Mouse (Mus musculus): ENCODE data around the gene Slc36a4. TPM values are rescaled to one million over a fixed set of nuclear protein-coding genes. Genes with fewer than 3 reads are reported as not detected.

Slc36a4 gene
- total RNA-seq, 2 experiments from 2014 or later, result 2.5 to 3.8 TPM

GRCm38 (mm10) chr9:15722506-15722905 lies 13.0 kb downstream of the Slc36a4 start:
- DNase-seq, result no peak

- DNase-seq, result no peak
Observed at GRCm38 (mm10) chr9:15727168-15727567, 17.6 kb downstream of the Slc36a4 start.

DNA sequence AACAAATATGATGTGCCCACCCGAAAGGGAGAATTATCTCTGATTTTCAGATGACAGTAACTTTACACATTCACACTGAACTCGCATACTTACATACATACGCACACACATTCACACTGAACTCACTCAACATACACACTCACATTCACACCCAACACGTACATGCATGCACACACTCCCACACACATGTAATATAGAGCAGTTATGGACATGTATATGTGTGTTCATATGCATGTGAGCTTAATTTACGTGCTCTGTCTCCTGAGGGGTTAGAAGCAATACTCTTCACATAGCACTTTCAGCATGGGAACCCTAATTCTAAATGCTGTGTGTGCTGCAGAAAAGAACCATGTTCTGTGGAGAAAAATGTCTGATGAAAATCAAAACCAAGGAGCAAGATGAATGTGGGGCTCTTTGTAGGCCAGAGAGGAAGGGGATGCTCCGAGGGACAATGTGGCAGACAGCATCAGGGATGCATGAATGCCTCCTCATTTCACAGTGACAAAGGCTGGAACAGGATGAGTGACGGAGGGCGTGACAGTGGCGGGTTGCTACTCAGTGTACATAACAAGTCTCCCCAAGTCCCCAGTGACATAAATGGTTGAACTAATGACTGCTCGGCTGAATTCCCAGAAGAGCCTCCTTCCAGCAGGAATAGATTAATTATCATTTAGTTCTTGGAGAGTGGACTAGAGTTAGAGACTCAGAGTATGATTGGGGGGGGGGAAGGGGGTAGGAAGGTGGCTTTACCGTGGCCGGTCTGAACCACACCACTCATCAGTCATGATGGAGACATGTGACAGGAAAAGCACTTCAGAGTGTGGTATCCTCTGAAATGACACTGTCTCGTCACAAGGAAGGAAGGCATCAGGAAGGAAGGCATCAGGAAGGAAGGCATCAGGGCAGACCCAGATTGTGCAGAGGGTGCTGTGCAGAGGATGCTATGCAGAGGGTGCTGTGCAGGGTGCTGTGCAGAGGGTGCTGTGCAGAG lies 22.5 kb downstream of the Slc36a4 start:
- no peak for DNase-seq

GRCm38 (mm10) chr9:15734056-15734866 lies 24.7 kb downstream of the Slc36a4 start:
- no peak for DNase-seq

GRCm38 (mm10) chr9:15734867-15735131 lies 25.3 kb downstream of the Slc36a4 start:
- DNase-seq, result no peak

- no peak for DNase-seq
Observed at GRCm38 (mm10) chr9:15737522-15737921, 28.0 kb downstream of the Slc36a4 start.

DNA sequence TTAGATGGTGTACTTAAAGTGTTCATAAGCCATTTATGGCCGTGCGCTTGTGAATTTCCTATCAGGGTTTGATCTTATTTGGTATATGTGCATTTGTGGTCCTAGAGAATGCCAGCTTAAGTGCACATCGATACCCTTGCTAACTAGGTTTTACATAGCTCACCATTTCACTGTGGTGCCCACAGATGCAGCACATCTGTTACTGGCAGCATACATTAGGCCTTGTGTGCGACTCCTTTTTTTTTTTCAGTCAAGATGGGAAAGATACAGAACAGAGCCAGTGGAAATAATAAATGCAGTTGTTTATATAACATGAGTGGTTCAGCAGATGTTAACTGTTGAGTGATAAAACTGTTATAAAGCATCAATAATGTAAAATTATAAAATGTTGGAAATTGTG lies 31.9 kb downstream of the Slc36a4 start:
- no peak for DNase-seq

DNA sequence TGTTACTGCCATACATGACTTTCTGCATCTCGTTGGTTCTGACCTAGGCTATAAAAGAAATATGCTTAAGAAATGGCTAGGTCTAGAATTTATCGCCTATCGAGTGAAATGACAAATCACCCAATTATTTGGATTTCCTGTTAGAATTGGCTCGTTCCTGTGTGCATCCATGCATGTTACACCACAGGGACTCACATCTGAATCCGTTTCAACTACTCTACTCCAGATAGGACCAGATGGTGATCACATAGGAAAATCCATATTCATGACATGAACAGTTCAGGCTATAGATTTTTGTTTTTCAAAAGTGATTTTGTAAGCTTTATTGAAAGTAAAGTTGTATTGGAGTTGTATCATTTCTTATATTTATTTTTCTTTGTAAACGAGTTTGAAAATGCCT lies 32.4 kb downstream of the Slc36a4 start:
- no peak for DNase-seq

DNA sequence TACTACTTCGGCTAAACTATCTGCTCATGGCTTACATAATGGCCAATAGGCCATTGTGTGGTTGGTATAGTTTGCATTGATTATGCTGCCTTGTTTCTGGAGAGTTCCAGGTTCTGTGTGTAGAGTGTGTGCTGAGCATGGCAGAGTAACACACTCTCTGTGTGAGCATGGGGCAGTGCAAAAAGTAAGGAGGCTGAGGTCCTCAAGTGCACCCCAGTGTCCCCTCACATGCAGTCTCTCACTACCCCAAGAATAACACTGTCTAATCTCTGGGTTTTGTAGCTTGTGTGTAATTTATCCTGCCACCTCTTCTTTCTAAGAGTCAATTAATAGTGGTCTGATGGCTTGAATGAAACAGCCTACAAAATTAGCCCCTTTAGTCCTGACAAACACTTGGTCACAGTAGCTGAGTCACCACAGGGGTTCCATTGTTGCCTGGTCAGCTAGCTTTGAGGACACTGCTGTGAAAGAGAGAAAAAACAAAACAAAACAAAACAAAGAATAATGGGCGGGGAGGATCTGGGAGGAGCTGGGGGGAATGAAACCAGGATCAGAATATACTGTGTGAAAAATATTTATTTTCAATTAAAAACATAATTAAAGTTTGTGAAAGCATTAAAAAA lies 36.6 kb downstream of the Slc36a4 start:
- no peak for DNase-seq

DNA sequence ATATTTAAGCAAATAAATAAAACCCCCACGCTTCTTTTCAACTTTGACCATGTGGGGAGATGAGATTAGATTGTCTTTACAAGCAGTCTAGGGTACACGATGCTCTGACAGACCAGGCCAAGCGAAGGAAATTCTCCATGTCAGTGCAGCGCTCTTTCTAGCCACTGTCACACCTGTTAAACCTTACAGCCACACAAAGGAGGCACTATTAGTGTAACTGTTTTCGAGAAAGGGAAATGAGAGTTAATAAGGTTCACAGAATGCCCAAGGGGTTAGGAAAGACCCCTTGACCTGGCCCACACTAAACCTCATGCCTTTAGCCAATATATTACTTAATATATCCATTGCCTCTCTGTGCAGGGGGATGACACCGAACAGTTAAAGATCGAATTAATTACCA lies 37.1 kb downstream of the Slc36a4 start:
- DNase-seq, result no peak

DNA sequence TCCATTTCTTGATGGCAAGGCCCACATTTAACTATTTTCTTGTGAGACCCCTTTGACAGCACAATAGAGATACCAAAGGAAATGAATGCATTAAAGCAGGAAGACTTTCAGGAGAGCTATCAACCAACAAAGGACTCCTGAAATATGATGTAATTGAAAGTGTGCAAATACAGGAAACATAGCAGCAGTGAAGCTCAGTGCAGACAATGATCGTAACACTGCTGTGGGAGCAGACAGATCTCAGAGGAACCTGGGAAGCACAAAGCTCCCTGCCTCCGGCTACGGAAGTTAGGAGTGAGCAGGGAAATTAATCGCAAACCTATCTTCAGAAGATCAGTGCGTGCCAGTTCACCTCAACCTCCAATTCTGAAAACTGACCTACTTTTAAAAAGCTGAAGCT lies 38.8 kb downstream of the Slc36a4 start:
- no peak for DNase-seq

GRCm38 (mm10) chr9:15759318-15759717 lies 49.8 kb downstream of the Slc36a4 start:
- no peak for DNase-seq

GRCm38 (mm10) chr9:15766379-15766778 lies 56.8 kb downstream of the Slc36a4 start:
- no peak for DNase-seq

GRCm38 (mm10) chr9:15766821-15767220 lies 57.3 kb downstream of the Slc36a4 start:
- DNase-seq, result no peak

- DNase-seq, result no peak
Observed at GRCm38 (mm10) chr9:15772766-15773165, 63.2 kb downstream of the Slc36a4 start.

DNA sequence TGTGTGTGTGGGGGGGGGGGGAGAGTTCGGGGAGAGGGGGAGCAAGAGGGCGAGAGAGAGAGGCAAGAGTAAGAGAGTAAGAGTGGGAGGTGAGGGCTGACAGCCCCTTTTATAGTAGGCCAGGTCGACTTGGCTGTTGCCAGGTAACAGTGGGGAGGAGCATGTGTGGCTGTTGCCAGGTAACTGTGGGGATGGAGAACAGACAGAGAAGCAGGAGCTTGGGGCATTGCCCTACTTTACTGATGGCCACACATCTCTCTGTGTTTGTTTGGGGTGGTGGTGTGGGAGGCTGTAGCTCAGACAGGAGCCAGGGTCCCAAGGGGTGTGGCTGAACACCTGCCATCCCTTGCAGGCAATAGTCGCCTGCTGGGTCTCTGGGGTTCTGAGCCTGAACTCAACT lies 63.9 kb downstream of the Slc36a4 start:
- no peak for DNase-seq

GRCm38 (mm10) chr9:15774911-15775310 lies 65.4 kb downstream of the Slc36a4 start:
- DNase-seq, result no peak

DNA sequence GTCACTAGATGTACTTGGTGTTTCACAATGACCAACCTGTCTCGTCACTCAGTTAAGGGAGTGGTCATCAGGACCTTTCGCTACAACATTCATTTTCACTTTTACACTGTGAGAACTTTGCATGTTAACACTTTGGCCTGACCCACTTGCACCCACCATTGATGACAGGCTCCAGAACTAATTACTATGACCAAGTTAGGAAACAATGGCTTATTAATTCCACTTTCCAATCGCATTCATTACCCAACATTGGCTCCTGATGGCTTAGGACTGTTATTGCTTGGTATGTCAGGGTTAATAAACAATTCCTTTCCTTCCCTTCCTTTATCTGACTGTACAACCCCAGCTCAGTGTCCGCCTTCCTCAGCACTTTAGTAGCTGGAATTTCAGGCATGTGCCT lies 72.4 kb downstream of the Slc36a4 start:
- DNase-seq, result no peak

- no peak for DNase-seq
Observed at GRCm38 (mm10) chr9:15786192-15786591, 76.7 kb downstream of the Slc36a4 start.

DNA sequence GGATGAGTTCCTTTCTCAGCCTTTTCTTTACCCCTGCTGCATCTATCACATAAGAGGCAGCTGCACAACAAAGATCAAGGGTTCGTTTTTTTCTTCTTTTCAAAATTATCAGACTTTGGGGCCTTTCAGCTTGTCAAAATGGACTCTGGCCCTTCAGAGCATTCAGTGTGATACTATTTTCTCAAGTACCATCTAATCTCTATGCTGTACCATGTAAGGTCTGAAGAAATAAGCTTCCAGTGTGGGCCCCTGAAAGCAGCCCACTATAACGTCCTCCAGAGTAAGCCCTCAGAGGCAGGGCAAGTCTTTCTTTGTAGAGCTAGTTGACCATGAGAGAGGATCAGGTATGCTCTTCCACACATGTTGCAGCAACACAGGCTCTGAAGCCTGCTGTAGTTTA lies 77.1 kb downstream of the Slc36a4 start:
- DNase-seq, result no peak

- no peak for DNase-seq
Observed at GRCm38 (mm10) chr9:15792076-15792475, 82.5 kb downstream of the Slc36a4 start.

All from gastrocnemius, postnatal 25 days (tissue).